Mouse (Mus musculus) limb, embryonic 11.5 days (tissue): ENCODE measurements around the gene Cbr2. TPM values are rescaled to one million over a fixed set of nuclear protein-coding genes. Genes with fewer than 3 reads are reported as not detected.

ENCODE experiments used
- ATAC-seq: fragments of 200-750 bp; cut with Nextera tagmentation; 2 replicates; pipeline ENCODE4 v1.8.0; 2017; ENCODE audit warnings: low read depth; ENCODE audit not compliant: insufficient number of reproducible peaks, low FRiP score, low TSS enrichment
- DNase-seq: peaks from one replicate; pipeline ENCODE4 v3.0.0-alpha.2; 2015; ENCODE audit warnings: low spot score
- H3K27ac ChIP-seq: fragments of 300-500 bp; sonication (generic); replicated peaks from 2 replicates; pipeline ENCODE4 v1.5.1; 2014; ENCODE audit warnings: low read depth, mild to moderate bottlenecking, low read length
- H3K27me3 ChIP-seq: fragments of 300-500 bp; sonication (generic); 2 replicates; pipeline ENCODE4 v1.6.1; 2014; ENCODE audit warnings: mild to moderate bottlenecking, low read length, mixed read lengths; ENCODE audit not compliant: control insufficient read depth, insufficient read depth
- H3K36me3 ChIP-seq: fragments of 300-500 bp; sonication (generic); 2 replicates; pipeline ENCODE4 v1.6.1; 2014; ENCODE audit warnings: mild to moderate bottlenecking, low read length, moderate library complexity, mixed read lengths; ENCODE audit not compliant: control insufficient read depth, insufficient read depth
- H3K4me1 ChIP-seq: fragments of 300-500 bp; sonication (generic); 2 replicates; pipeline ENCODE4 v1.6.1; 2014; ENCODE audit warnings: low read length, mixed read lengths; ENCODE audit not compliant: control insufficient read depth, insufficient read depth
- H3K4me2 ChIP-seq: fragments of 300-500 bp; sonication (generic); 2 replicates; pipeline ENCODE4 v1.6.1; 2014; ENCODE audit warnings: low read depth, mild to moderate bottlenecking, moderate library complexity; ENCODE audit not compliant: severe bottlenecking
- H3K4me3 ChIP-seq: fragments of 300-500 bp; sonication (generic); 2 replicates; pipeline ENCODE4 v1.5.1; 2014; ENCODE audit warnings: low read depth, low read length
- H3K9ac ChIP-seq: fragments of 300-500 bp; sonication (generic); 2 replicates; pipeline ENCODE4 v1.6.1; 2014; ENCODE audit warnings: mild to moderate bottlenecking, low read length
- H3K9me3 ChIP-seq: fragments of 300-500 bp; sonication (generic); 2 replicates; pipeline ENCODE4 v1.6.1; 2016; ENCODE audit warnings: low read length; ENCODE audit not compliant: control insufficient read depth
- WGBS: fragments of 180-500 bp; shearing (Covaris S2); extraction: QIAGEN DNeasy Blood & Tissue Kit; methylation state at CpG from one replicate; pipeline ENCODE4 v1.1.7; 2014; 5-methylcytosine and 5-hydroxymethylcytosine counted together
- polyA plus RNA-seq: library from polyadenylated mRNA; unstranded; fragments of >200 nt; fragmentation: Nextera tagmentation; extraction: Ambion mirVana; gene quantifications from 2 replicates; pipeline ENCODE4 v1.2.1, GENCODE M21; 2014

Gene Cbr2
- polyA plus RNA-seq, 1 experiment from 2014 or later: 7.4 TPM

- ATAC-seq (no peak), DNase-seq (no peak)
- no peak overlapping the region for H3K27ac ChIP-seq
- H3K9me3 ChIP-seq: no peaks in the 10 kb centered on the region
- H3K9ac ChIP-seq: no peak overlapping the region
- H3K4me3 ChIP-seq: no peak overlapping the region
- peaks cover 6% of the 10 kb centered on the region; the same call in 1 of the 2 replicates for H3K36me3 ChIP-seq
- no peaks in the 10 kb centered on the region for H3K27me3 ChIP-seq
- WGBS: 52% methylated on average over 8 of the region's 8 CpGs
- peaks cover 28% of the 10 kb centered on the region for H3K4me1 ChIP-seq
- H3K4me2 ChIP-seq: peak overlapping the region; percentile 97
Observed at GRCm38 (mm10) chr11:120711980-120712604, 19.8 kb downstream of the Cbr2 start.

GRCm38 (mm10) chr11:120710672-120711071 is 21.2 kb downstream of the Cbr2 start:
- Histone ChIP-seq H3K4me1 (peaks cover 43% of the 10 kb centered on the region), H3K4me2 (no peak overlapping the region), H3K36me3 (peaks cover 3% of the 10 kb centered on the region; the same call in 1 of the 2 replicates), H3K27me3 (no peaks in the 10 kb centered on the region), H3K4me3 (no peak overlapping the region), H3K9me3 (no peaks in the 10 kb centered on the region), H3K27ac (no peak overlapping the region), H3K9ac (no peak overlapping the region)
- DNase-seq (no peak), ATAC-seq (no peak)
- 17% methylated on average over 5 of the region's 5 CpGs for WGBS

- no peak overlapping the region for H3K27ac ChIP-seq
- H3K9ac ChIP-seq: no peak overlapping the region
- no peaks in the 10 kb centered on the region for H3K36me3 ChIP-seq
- H3K27me3 ChIP-seq: no peaks in the 10 kb centered on the region
- H3K4me1 ChIP-seq: peaks cover 51% of the 10 kb centered on the region
- H3K9me3 ChIP-seq: no peaks in the 10 kb centered on the region
- DNase-seq (no peak), ATAC-seq (no peak)
- no peak overlapping the region for H3K4me2 ChIP-seq
- 78% methylated on average over 2 of the region's 2 CpGs for WGBS
- H3K4me3 ChIP-seq: no peak overlapping the region
Observed at GRCm38 (mm10) chr11:120709551-120709950, 22.4 kb downstream of the Cbr2 start.

GRCm38 (mm10) chr11:120707969-120708368 is 23.9 kb downstream of the Cbr2 start:
- peak overlapping the region; percentile 19; the same call in 1 of the 2 replicates for H3K4me2 ChIP-seq
- H3K9me3 ChIP-seq: no peaks in the 10 kb centered on the region
- H3K27me3 ChIP-seq: no peaks in the 10 kb centered on the region
- no peak for DNase-seq
- WGBS: 14% methylated on average over 5 of the region's 5 CpGs
- H3K36me3 ChIP-seq: peaks cover 4% of the 10 kb centered on the region; the same call in 1 of the 2 replicates
- peak overlapping the region; percentile 2; the same call in 1 of the 2 replicates for H3K9ac ChIP-seq
- peaks cover 62% of the 10 kb centered on the region for H3K4me1 ChIP-seq
- H3K27ac ChIP-seq: peak overlapping the region; percentile 89; the same call in 1 of the 2 replicates
- ATAC-seq: no peak
- H3K4me3 ChIP-seq: no peak overlapping the region

GRCm38 (mm10) chr11:120707225-120707624 is 24.7 kb downstream of the Cbr2 start:
- WGBS: 3% methylated on average over 12 of the region's 12 CpGs
- H3K4me1 ChIP-seq: peaks cover 56% of the 10 kb centered on the region
- peaks cover 4% of the 10 kb centered on the region; the same call in 1 of the 2 replicates for H3K36me3 ChIP-seq
- no peaks in the 10 kb centered on the region for H3K27me3 ChIP-seq
- DNase-seq: peak; percentile 58
- H3K9ac ChIP-seq: 0 out of 2 replicates have a peak overlapping the region, but pooled peaks have one; percentile 17
- ATAC-seq: no peak
- H3K4me3 ChIP-seq: no peak overlapping the region
- H3K9me3 ChIP-seq: no peaks in the 10 kb centered on the region
- peak overlapping the region; percentile 89 for H3K27ac ChIP-seq
- peak overlapping the region; percentile 22; the same call in 1 of the 2 replicates for H3K4me2 ChIP-seq

GRCm38 (mm10) chr11:120706120-120706519 is 25.8 kb downstream of the Cbr2 start:
- no peak for ATAC-seq

GRCm38 (mm10) chr11:120704486-120705325 is 27.2 kb downstream of the Cbr2 start:
- Histone ChIP-seq H3K27me3 (no peaks in the 10 kb centered on the region), H3K36me3 (peaks cover 9% of the 10 kb centered on the region; the same call in 1 of the 2 replicates), H3K9ac (peak overlapping the region; percentile 31), H3K27ac (peak overlapping the region; percentile 81), H3K4me3 (no peak overlapping the region), H3K4me1 (peaks cover 48% of the 10 kb centered on the region), H3K4me2 (peak overlapping the region; percentile 25; the same call in 1 of the 2 replicates), H3K9me3 (no peaks in the 10 kb centered on the region)
- DNase-seq (peak; percentile 54), ATAC-seq (no peak)
- WGBS: 8% methylated on average over 8 of the region's 8 CpGs

More at GRCm38 (mm10) chr11:120706120-120706519, 25.8 kb downstream of the Cbr2 start:
- Histone ChIP-seq H3K4me3 (no peak overlapping the region), H3K27me3 (no peaks in the 10 kb centered on the region), H3K27ac (peak overlapping the region; percentile 89; the same call in 1 of the 2 replicates), H3K9me3 (no peaks in the 10 kb centered on the region), H3K4me1 (peaks cover 48% of the 10 kb centered on the region), H3K9ac (no peak overlapping the region), H3K36me3 (peaks cover 4% of the 10 kb centered on the region; the same call in 1 of the 2 replicates), H3K4me2 (no peak overlapping the region)
- DNase-seq: no peak
- WGBS: 55% methylated on average over 5 of the region's 5 CpGs
